Mouse (Mus musculus): ENCODE measurements around the gene Ptprg. TPM values are rescaled to one million over a fixed set of nuclear protein-coding genes. Genes with fewer than 3 reads are reported as not detected.

The Ptprg gene
- polyA plus RNA-seq, 1 experiment from 2014 or later = 34.4 TPM

DNA sequence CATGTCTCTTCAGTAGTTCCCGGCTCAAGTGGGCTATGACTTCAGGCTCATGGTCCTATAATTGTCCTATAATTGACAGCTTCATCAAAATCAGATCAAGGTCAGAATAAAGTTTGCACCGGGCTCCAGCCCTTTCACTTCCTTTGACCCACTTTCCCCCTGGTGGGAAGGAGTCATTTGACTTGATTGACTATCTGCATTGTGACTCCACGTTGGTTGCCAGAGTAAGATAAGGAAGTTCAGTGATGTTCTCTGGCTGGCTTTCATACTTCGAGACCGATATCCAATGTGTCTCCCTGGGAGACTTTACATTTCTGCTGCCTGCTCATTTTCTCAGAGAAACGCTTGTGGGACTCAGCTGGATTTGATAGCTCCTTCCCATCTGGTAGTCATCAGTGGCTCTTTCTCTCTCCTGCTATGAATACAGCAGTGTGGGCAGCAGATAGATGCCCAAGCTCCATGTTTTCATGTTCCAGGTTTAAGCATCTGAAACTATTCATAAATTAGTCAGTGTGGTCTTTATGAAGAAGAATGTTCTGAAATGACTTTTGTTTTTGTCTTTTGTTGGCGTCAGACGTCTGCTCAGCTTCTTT lies 318.5 kb downstream of the Ptprg start:
- ATAC-seq (ENCODE audit: insufficient number of reproducible peaks, insufficient read depth, low FRiP score, low TSS enrichment, low read depth) = no peak
- Histone ChIP-seq H3K9me3 (no peaks in the 10 kb centered on the region), H3K4me2 (peak overlapping the region; percentile 2; the same call in 1 of the 2 replicates), H3K36me3 (no peaks in the 10 kb centered on the region), H3K9ac (no peak overlapping the region), H3K4me1 (peaks cover 37% of the 10 kb centered on the region), H3K27me3 (no peaks in the 10 kb centered on the region), H3K4me3 (no peak overlapping the region), H3K27ac (peak overlapping the region; percentile 45)
- 27% methylated on average over 8 of the region's 8 CpGs for WGBS

DNA sequence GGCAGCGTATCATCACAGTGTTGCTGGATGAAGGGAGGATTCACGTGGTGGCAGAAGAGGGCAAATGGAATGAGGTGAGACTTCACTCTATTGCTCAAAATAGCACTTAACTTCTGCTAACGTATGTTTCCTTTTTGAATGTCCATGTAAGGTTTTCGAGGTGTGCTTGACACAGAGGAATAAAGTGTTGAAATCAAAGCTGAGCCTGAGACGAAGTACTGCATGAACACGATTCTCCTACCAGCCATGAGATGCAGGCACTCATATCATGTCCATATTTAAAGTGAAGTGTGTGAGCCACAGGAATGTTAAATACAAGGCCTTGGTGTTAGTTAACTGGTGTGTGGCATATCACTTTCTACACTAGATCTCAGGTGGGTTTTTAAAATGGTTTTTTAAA lies 320.9 kb downstream of the Ptprg start:
- no peak overlapping the region for H3K9ac ChIP-seq
- H3K9me3 ChIP-seq = no peaks in the 10 kb centered on the region
- H3K27ac ChIP-seq = no peak overlapping the region
- H3K27me3 ChIP-seq = no peaks in the 10 kb centered on the region
- H3K4me1 ChIP-seq = peaks cover 40% of the 10 kb centered on the region
- ATAC-seq (ENCODE audit: insufficient number of reproducible peaks, insufficient read depth, low FRiP score, low TSS enrichment, low read depth) = no peak
- WGBS = 83% methylated on average over 6 of the region's 6 CpGs
- no peaks in the 10 kb centered on the region for H3K36me3 ChIP-seq
- no peak overlapping the region for H3K4me3 ChIP-seq
- no peak overlapping the region for H3K4me2 ChIP-seq

DNA sequence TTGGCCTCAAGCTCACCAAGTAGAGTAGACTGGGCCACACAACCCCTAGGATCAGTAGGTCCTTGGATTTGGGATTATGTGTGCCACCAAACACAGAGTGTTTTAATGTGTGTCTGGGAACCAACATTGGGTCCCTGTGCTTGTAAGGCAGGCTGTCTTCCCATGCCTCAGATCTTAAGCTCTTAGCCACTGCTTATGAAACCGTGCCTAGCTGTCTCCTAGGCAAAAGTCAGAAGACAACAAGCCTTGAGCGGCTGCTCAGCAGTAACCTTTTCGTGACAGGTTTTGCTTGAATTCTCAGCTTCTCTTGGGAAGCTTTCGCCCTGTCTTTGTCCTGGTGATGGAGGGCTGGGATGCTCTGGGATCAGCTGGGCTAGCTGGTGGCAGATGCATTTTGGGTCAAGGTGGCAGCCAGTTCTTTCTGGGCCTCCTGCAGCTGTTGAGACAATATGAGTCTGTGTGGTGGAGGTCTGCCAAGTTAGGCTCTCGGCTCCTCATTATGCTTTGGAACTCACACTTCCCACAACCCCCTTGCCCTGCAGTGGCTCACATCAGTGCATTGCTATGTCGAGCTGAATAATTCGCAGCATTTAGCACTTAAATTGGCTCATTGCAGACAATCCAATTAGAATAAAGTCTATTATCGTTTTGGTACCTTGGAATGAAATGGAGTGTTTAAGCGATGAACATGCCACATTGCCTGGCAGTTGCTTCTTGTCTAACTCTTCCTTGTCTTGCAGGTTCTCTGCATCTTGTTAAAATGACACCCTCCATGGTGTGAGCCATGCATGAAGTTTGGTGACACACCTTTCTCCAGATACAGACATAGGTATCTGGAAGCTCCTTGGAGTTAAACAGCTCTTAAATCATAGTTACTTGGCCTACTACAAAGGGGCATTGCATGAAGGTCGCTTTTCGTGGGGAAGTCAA lies 321.9 kb downstream of the Ptprg start:
- H3K9ac ChIP-seq = no peak overlapping the region
- no peaks in the 10 kb centered on the region for H3K36me3 ChIP-seq
- no peak overlapping the region for H3K27ac ChIP-seq
- ATAC-seq (ENCODE audit: insufficient number of reproducible peaks, insufficient read depth, low FRiP score, low TSS enrichment, low read depth) = no peak
- no peak overlapping the region for H3K4me3 ChIP-seq
- no peaks in the 10 kb centered on the region for H3K9me3 ChIP-seq
- WGBS = 84% methylated on average over 11 of the region's 11 CpGs
- H3K27me3 ChIP-seq = no peaks in the 10 kb centered on the region
- H3K4me2 ChIP-seq = no peak overlapping the region
- peaks cover 44% of the 10 kb centered on the region for H3K4me1 ChIP-seq

DNA sequence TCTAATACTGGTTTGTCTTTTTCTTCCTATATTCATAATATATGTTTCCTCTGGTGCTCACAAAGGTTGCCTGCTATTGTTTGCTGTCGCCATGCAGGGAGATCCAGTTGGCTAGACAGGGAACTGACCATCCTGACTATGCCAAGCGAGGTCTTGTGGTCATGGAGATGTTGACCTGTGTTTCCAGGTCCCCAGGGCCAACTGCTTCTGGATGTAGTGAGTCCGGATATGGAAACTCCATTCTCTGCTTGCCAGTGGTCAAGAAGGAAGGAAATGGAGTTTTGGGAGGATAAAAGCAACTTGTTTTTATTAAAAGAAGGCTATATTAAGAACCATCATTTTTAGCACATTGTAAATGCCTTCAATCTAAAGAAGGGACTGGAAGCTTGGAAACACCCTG lies 327.8 kb downstream of the Ptprg start:
- no peak for ATAC-seq (ENCODE audit: insufficient number of reproducible peaks, insufficient read depth, low FRiP score, low TSS enrichment, low read depth)
- Histone ChIP-seq H3K27me3 (no peaks in the 10 kb centered on the region), H3K36me3 (no peaks in the 10 kb centered on the region), H3K4me2 (no peak overlapping the region), H3K4me3 (no peak overlapping the region), H3K9ac (no peak overlapping the region), H3K4me1 (peaks cover 41% of the 10 kb centered on the region), H3K9me3 (no peaks in the 10 kb centered on the region), H3K27ac (no peak overlapping the region)
- WGBS = 80% methylated on average over 3 of the region's 3 CpGs

DNA sequence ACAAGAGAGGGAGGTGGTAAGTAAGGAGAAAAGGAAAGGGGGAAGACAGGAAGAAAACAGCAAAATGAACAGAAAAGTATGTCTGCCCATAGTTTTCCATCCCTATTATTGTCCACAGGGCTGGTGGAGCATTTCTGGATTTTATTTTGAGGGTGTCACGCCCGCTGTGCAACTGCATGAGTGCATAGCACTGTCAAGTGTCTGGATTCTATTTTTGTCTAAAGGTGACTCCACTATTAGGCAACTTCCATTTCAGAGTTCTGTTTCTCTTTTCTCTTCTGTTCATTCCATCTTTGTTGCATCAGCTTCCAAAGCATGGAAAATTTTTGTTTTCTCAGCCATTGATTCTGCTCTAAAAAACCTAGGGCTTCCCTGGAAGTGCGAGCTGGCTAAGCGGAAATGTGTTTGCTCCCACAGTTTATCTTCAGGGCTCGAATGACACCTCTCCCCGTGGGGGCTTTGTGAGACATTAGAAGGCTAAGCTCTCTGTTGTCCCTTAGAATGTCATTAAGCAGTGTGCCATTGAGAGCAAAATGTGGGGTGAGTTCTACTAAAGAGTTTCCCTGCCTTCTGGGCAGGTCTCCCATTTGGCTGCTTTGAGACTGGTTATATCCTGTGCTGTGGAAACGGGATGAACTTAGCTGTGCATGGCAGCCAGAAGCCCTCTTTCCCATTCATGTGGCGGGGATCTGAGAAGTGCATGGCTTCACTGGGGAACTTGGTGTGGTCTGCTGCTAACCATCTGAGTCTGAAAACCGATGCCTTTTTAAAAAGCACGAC lies 330.0 kb downstream of the Ptprg start:
- peak overlapping the region; percentile 37 for H3K4me2 ChIP-seq
- H3K9me3 ChIP-seq = no peaks in the 10 kb centered on the region
- peak overlapping the region; percentile 77 for H3K27ac ChIP-seq
- no peaks in the 10 kb centered on the region for H3K27me3 ChIP-seq
- H3K9ac ChIP-seq = no peak overlapping the region
- ATAC-seq (ENCODE audit: insufficient number of reproducible peaks, insufficient read depth, low FRiP score, low TSS enrichment, low read depth) = peak; percentile 74
- peaks cover 48% of the 10 kb centered on the region for H3K4me1 ChIP-seq
- H3K4me3 ChIP-seq = no peak overlapping the region
- no peaks in the 10 kb centered on the region for H3K36me3 ChIP-seq
- 14% methylated on average over 10 of the region's 10 CpGs for WGBS

DNA sequence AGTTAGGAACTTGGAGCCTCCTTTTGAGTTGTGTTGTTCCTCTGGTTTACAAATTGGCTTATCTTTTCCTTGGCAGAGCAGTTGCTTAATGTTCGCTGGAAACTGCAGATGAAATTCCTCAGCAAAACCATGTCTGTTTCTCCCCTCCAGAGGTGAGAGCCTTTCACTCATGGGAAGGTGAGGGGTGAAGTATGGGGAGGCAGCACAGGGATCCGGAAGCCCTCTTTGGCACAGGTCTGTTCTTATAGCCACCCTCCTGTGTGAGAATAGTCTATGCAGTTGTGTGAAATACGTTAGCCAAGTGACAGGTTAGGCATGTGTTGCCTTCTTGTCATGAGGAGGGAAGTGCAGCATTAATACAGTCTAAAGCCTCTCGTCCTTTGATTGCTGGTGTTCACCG lies 330.7 kb downstream of the Ptprg start:
- Histone ChIP-seq H3K27me3 (no peaks in the 10 kb centered on the region), H3K27ac (peak overlapping the region; percentile 77), H3K36me3 (no peaks in the 10 kb centered on the region), H3K4me2 (peak overlapping the region; percentile 37), H3K4me3 (no peak overlapping the region), H3K4me1 (peaks cover 47% of the 10 kb centered on the region), H3K9me3 (no peaks in the 10 kb centered on the region), H3K9ac (no peak overlapping the region)
- WGBS = 42% methylated on average over 5 of the region's 5 CpGs
- ATAC-seq (ENCODE audit: insufficient number of reproducible peaks, insufficient read depth, low FRiP score, low TSS enrichment, low read depth) = no peak

DNA sequence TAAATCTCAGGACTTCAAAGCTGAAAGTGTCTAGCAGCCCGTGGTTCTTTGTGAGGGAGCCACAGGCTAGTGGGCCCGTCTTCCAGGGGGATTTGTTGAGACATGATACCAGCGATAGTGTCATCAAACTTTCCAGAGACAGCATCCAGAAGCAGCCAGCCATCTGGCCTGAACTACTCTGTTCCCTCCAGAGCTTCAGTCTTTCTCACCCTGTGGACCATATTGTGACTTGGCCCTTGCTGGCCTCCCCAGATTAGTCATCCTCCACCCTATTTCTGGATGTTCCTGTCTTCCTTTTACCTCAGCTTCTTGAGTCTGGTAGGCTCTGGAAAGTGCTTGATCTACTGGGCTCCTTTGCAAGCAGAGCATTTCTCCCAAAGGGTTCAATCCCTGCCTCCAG lies 333.1 kb downstream of the Ptprg start:
- Histone ChIP-seq H3K9me3 (no peaks in the 10 kb centered on the region), H3K4me3 (no peak overlapping the region), H3K9ac (no peak overlapping the region), H3K4me1 (peaks cover 28% of the 10 kb centered on the region), H3K27me3 (no peaks in the 10 kb centered on the region), H3K36me3 (no peaks in the 10 kb centered on the region), H3K4me2 (no peak overlapping the region), H3K27ac (no peak overlapping the region)
- 65% methylated on average over 3 of the region's 3 CpGs for WGBS
- no peak for ATAC-seq (ENCODE audit: insufficient number of reproducible peaks, insufficient read depth, low FRiP score, low TSS enrichment, low read depth)

DNA sequence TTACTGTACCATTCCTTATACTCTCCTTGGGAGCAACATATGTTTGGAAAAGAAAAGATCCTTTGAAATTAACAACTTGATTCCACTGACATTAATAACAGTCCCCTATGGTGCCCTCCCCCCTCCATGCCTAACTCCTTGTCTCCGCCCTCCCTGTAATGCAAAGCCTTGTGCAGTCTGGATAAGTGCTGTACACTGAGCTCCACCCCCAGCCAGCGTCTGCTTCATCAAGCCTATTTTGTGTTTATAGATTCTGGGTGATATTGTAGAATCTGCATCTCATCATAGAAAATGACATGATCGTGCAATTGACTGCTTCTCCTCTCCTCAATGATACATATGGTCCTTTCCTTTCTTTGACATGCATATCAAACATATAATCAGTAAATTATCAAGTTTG lies 337.6 kb downstream of the Ptprg start:
- H3K4me1 ChIP-seq = peaks cover 13% of the 10 kb centered on the region; the same call in 1 of the 2 replicates
- 56% methylated on average over 3 of the region's 3 CpGs for WGBS
- H3K27ac ChIP-seq = no peak overlapping the region
- no peak overlapping the region for H3K4me2 ChIP-seq
- H3K4me3 ChIP-seq = no peak overlapping the region
- H3K9ac ChIP-seq = no peak overlapping the region
- H3K27me3 ChIP-seq = no peaks in the 10 kb centered on the region
- no peaks in the 10 kb centered on the region for H3K9me3 ChIP-seq
- no peak for ATAC-seq (ENCODE audit: insufficient number of reproducible peaks, insufficient read depth, low FRiP score, low TSS enrichment, low read depth)
- H3K36me3 ChIP-seq = no peaks in the 10 kb centered on the region

DNA sequence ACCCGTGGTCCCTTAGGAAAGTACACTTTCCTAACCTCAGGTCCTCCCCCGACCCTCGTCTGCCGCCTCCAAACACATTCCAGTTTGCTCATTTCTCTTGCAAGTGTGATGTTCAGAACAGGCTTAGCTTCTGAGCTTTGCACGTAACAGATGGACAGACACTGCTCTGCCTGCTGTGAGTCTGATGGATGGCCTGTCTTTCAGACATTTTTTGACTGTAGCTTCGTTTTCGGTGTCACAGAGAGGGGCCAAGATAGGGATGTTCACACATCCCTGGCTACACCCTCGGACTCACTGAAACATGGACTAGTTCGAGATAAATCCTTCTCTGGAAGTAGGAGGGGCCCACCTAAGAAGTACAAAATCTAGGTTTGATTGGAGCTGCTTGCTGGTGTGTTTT lies 339.3 kb downstream of the Ptprg start:
- no peaks in the 10 kb centered on the region for H3K36me3 ChIP-seq
- 69% methylated on average over 9 of the region's 9 CpGs for WGBS
- H3K4me3 ChIP-seq = no peak overlapping the region
- H3K27me3 ChIP-seq = no peaks in the 10 kb centered on the region
- H3K27ac ChIP-seq = no peak overlapping the region
- H3K9me3 ChIP-seq = no peaks in the 10 kb centered on the region
- H3K4me1 ChIP-seq = 0 out of 2 replicates have a peak, but pooled peaks cover 7% of the 10 kb centered on the region
- H3K4me2 ChIP-seq = no peak overlapping the region
- H3K9ac ChIP-seq = no peak overlapping the region
- no peak for ATAC-seq (ENCODE audit: insufficient number of reproducible peaks, insufficient read depth, low FRiP score, low TSS enrichment, low read depth)

DNA sequence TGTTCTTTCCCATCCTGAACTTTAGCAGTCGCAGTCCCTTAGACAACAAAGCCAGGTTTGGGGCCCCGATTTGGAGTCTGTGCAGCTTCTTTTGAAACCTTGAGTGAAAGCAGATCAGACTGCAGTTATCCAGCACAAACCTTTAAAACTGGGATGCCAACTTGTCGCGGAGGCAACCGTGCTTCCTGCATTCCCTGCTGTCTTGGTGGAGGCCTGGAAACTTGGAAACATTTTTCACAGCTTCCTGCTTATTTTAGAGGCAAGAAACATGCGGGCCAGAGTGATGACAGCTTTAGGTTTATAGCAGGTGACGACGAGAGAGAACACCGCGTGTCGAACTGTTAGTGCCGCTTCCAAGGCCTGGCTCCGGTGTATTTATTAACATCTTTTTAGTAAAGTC lies 342.2 kb downstream of the Ptprg start:
- WGBS = 68% methylated on average over 13 of the region's 13 CpGs
- H3K9me3 ChIP-seq = no peaks in the 10 kb centered on the region
- no peaks in the 10 kb centered on the region for H3K36me3 ChIP-seq
- no peak overlapping the region for H3K9ac ChIP-seq
- no peaks in the 10 kb centered on the region for H3K27me3 ChIP-seq
- H3K4me3 ChIP-seq = no peak overlapping the region
- no peak overlapping the region for H3K27ac ChIP-seq
- 0 out of 2 replicates have a peak, but pooled peaks cover 7% of the 10 kb centered on the region for H3K4me1 ChIP-seq
- no peak for ATAC-seq (ENCODE audit: insufficient number of reproducible peaks, insufficient read depth, low FRiP score, low TSS enrichment, low read depth)
- H3K4me2 ChIP-seq = no peak overlapping the region

DNA sequence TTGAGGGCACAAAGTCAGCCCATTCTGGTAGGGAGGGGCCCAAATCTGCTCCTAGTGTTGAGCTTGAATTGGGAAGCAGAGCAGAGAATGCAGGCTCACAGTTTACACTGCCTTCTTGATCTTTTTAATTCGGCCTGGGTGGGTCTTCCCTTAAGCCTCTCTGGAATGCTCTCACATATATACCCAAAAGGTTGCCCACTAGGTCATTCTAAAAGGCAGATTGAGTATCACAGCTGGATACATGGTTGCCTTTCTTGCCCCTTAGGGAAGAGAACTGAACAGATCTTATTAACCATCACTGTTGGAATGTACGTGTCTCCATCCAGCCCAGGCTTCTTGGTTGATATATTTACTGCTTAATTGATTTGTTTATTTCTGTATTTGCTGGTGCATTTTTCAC lies 349.5 kb downstream of the Ptprg start:
- peaks cover 9% of the 10 kb centered on the region for H3K4me1 ChIP-seq
- ATAC-seq (ENCODE audit: insufficient number of reproducible peaks, insufficient read depth, low FRiP score, low TSS enrichment, low read depth) = no peak
- H3K9me3 ChIP-seq = no peaks in the 10 kb centered on the region
- H3K36me3 ChIP-seq = no peaks in the 10 kb centered on the region
- H3K27me3 ChIP-seq = no peaks in the 10 kb centered on the region
- H3K27ac ChIP-seq = no peak overlapping the region
- H3K4me2 ChIP-seq = no peak overlapping the region
- H3K9ac ChIP-seq = no peak overlapping the region
- no peak overlapping the region for H3K4me3 ChIP-seq
- WGBS = 55% methylated on average over 2 of the region's 2 CpGs

All from embryonic facial prominence, embryonic 13.5 days (tissue).